ENCODE assay signal across 8 mouse cellular contexts in the genomic region with DNA sequence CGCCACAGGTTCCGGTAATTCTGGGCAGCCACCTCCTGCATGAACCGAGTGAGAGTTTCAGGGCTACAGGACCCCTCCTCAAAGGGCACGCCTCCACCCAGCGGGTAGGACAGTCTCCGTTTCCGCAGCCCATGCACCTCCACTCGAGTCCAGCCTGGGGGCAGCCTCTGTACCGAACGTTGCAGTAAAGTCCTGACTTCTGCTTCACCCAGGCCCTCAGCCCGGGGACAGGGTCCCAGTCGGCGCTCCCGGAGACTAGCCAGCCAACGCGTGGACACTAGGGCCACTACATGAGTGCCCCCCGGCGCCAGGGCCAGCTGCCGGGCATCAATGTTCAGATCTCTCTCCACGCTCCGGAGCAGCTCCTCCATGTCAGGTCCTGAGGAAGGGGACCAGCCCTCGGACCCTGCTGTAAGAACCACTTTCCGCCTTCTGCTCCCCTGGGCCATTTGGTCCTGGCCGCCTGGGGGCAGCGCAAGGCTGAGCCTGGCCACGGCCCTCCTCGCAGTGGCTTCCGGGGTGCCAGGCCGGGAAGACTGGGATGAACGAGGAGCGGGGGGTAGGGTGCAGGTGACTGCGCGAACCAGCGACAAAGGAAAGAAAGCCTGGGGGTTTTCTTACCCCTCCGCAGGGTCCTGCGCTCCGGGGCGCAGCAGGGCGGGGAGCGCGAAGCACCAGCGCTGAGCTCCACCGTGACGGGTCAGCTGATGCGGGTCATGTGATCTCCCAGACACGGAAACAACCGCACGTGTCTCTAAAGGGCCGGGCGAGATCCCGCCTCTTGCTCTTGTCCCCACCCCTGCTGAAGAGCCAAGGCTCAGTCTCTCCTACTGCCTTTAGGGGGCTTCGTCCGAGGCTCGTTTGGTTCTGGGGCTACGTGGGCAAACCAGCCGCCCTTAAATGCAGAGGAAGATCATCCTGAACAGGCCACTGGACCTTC. TPM values are rescaled to one million over a fixed set of nuclear protein-coding genes. Genes with fewer than 3 reads are reported as not detected.
DNase-seq lines count a peak whose midpoint lies in the region; ATAC-seq and TF ChIP-seq lines count a peak whose summit lies in the region.

A gene (minus strand): TSS at position 727 of the 940 bp plus-strand sequence.

- peak; percentile 71 for TF ChIP-seq CTCF in intestine, postnatal 0 days (IDR thresholded peaks at IDR 0.05; ENCODE audit: low read depth)

- H3K4me2 ChIP-seq in embryonic facial prominence, embryonic 11.5 days (ENCODE audit: low read depth, low read length): peak within 1 kb of the TSS; percentile 99
- peak within 1 kb of the TSS; percentile 98 for H3K4me2 ChIP-seq in intestine, postnatal 0 days (replicated peaks; ENCODE audit: low read depth)
- peak within 1 kb of the TSS; percentile 97 for H3K4me2 ChIP-seq in midbrain, embryonic 11.5 days

- H3K9ac ChIP-seq in embryonic facial prominence, embryonic 11.5 days (replicated peaks; ENCODE audit: low read length): peak within 1 kb of the TSS; percentile 57
- peak within 1 kb of the TSS; percentile 74 for H3K9ac ChIP-seq in intestine, postnatal 0 days (ENCODE audit: low read depth, low read length)
- peak within 1 kb of the TSS; percentile 66 for H3K9ac ChIP-seq in midbrain, embryonic 11.5 days (ENCODE audit: low read length)

- H3K27me3 ChIP-seq in embryonic facial prominence, embryonic 11.5 days (ENCODE audit: control insufficient read depth, insufficient read depth, low read length): no peaks in the 10 kb centered on the region
- H3K27me3 ChIP-seq in intestine, postnatal 0 days (replicated peaks; ENCODE audit: control insufficient read depth, insufficient read depth, low read length): no peaks in the 10 kb centered on the region
- no peaks in the 10 kb centered on the region for H3K27me3 ChIP-seq in midbrain, embryonic 11.5 days (ENCODE audit: control insufficient read depth, insufficient read depth, low read length)

- no peaks in the 10 kb centered on the region for H3K36me3 ChIP-seq in embryonic facial prominence, embryonic 11.5 days (replicated peaks; ENCODE audit: control insufficient read depth, insufficient read depth, low read depth, low read length)
- H3K36me3 ChIP-seq in intestine, postnatal 0 days (ENCODE audit: control insufficient read depth, insufficient read depth): peaks cover 27% of the 10 kb centered on the region
- H3K36me3 ChIP-seq in midbrain, embryonic 11.5 days (ENCODE audit: control insufficient read depth, insufficient read depth, low read length): no peaks in the 10 kb centered on the region

- 2% methylated on average over 56 of the region's 56 CpGs for WGBS in embryonic facial prominence, embryonic 11.5 days
- WGBS in intestine, postnatal 0 days: 2% methylated on average over 56 of the region's 56 CpGs
- WGBS in midbrain, embryonic 11.5 days: 3% methylated on average over 56 of the region's 56 CpGs

- peak within 1 kb of the TSS; percentile 52 for H3K4me3 ChIP-seq in embryonic facial prominence, embryonic 11.5 days (ENCODE audit: low read depth, low read length)
- H3K4me3 ChIP-seq in intestine, postnatal 0 days (ENCODE audit: low read depth, low read length): peak within 1 kb of the TSS; percentile 71
- H3K4me3 ChIP-seq in midbrain, embryonic 11.5 days (ENCODE audit: low read depth, low read length): peak within 1 kb of the TSS; percentile 58

- H3K4me1 ChIP-seq in embryonic facial prominence, embryonic 11.5 days (ENCODE audit: control insufficient read depth, insufficient read depth, low read length): peaks cover 5% of the 10 kb centered on the region; the same call in 1 of the 2 replicates
- H3K4me1 ChIP-seq in intestine, postnatal 0 days (replicated peaks; ENCODE audit: control insufficient read depth, insufficient read depth, low read length): no peaks in the 10 kb centered on the region
- peaks cover 9% of the 10 kb centered on the region for H3K4me1 ChIP-seq in midbrain, embryonic 11.5 days (ENCODE audit: control insufficient read depth, insufficient read depth, low read length)

- no peak within 1 kb of the TSS for H3K27ac ChIP-seq in embryonic facial prominence, embryonic 11.5 days (replicated peaks; ENCODE audit: low read depth, low read length)
- peak within 1 kb of the TSS; percentile 46 for H3K27ac ChIP-seq in intestine, postnatal 0 days (ENCODE audit: low read depth, low read length)
- H3K27ac ChIP-seq in midbrain, embryonic 11.5 days (ENCODE audit: low read depth, low read length): 0 out of 2 replicates have a peak within 1 kb of the TSS, but pooled peaks have one; percentile 22

- no peaks in the 10 kb centered on the region for H3K9me3 ChIP-seq in embryonic facial prominence, embryonic 11.5 days (replicated peaks; ENCODE audit: control insufficient read depth, low read length)
- no peaks in the 10 kb centered on the region for H3K9me3 ChIP-seq in intestine, postnatal 0 days (ENCODE audit: control insufficient read depth)
- H3K9me3 ChIP-seq in midbrain, embryonic 11.5 days (ENCODE audit: control insufficient read depth, low read length): no peaks in the 10 kb centered on the region

- intact Hi-C loops in left cerebral cortex, postnatal 4 days (cut with DNase I): no loop called here

- peak; percentile 88 for DNase-seq in 3134 (ENCODE audit: extremely low read depth, insufficient read length, low spot score)
- peak; percentile 86 for DNase-seq in adrenal gland, postnatal 25 days
- peak; percentile 96 for DNase-seq in embryonic facial prominence, embryonic 11.5 days (ENCODE audit: low spot score)
- peak; percentile 85 for DNase-seq in left cerebral cortex, postnatal 4 days
- DNase-seq in midbrain, embryonic 11.5 days (ENCODE audit: low spot score, missing footprints): peak; percentile 98
- DNase-seq in skeletal muscle tissue, adult 2 months (ENCODE audit: low read depth, low spot score): peak; percentile 88

- ATAC-seq in embryonic facial prominence, embryonic 11.5 days (replicated peaks; ENCODE audit: insufficient number of reproducible peaks, low FRiP score, low TSS enrichment, low read depth): peak; percentile 85
- peak; percentile 64 for ATAC-seq in granulocyte monocyte progenitor cell, adult 5-6 weeks (replicated peaks; ENCODE audit: poor library complexity, severe bottlenecking)
- ATAC-seq in intestine, postnatal 0 days: peak; percentile 85
- ATAC-seq in midbrain, embryonic 11.5 days (ENCODE audit: low FRiP score): peak; percentile 93

RNA-seq across cellular contexts. Expression of the gene that starts here (rescaled TPM):
- total RNA-seq in adrenal gland, postnatal 25 days (2021): 21.9 and 23.5 TPM in 2 replicates
- 2.3 and 4.1 TPM in 2 replicates for polyA plus RNA-seq in embryonic facial prominence, embryonic 11.5 days (2014; fragmentation: Nextera tagmentation; extraction: Ambion mirVana)
- total RNA-seq in granulocyte monocyte progenitor cell, adult 5-6 weeks (2014; fragmentation: Nextera tagmentation): 10.2 and 15.6 TPM in 2 replicates
- total RNA-seq in granulocyte monocyte progenitor cell, adult 5-6 weeks (2017): 4.4 and 5.1 TPM in 2 replicates
- polyA plus RNA-seq in intestine, postnatal 0 days (2015; fragmentation: Nextera tagmentation; extraction: Ambion mirVana): 8.8 and 9.9 TPM in 2 replicates
- 10 to 100 TPM; 17.6 to 19.1 TPM for total RNA-seq in left cerebral cortex, postnatal 4 days (2021)
- polyA plus RNA-seq in midbrain, embryonic 11.5 days (2014; fragmentation: Nextera tagmentation; extraction: Ambion mirVana): 2.8 and 3.9 TPM in 2 replicates
